Mouse (Mus musculus) megakaryocyte, embryonic 14.5 days (primary cell): Measurements from ENCODE around the gene Inava. TPM values are rescaled to one million over a fixed set of nuclear protein-coding genes. Genes with fewer than 3 reads are reported as not detected.
A peak's percentile ranks its signal among the peaks of the same experiment; 100 is the strongest.

Source experiments
- H3K27me3 ChIP-seq: replicated peaks from 2 replicates; pipeline ENCODE3; 2012; ENCODE audit warnings: inconsistent platforms
- H3K36me3 ChIP-seq: replicated peaks from 2 replicates; pipeline ENCODE3; 2012; ENCODE audit warnings: low read length, inconsistent platforms, mixed read lengths
- H3K4me1 ChIP-seq: 2 replicates; pipeline ENCODE4 v1.6.1; 2012; ENCODE audit warnings: inconsistent platforms
- H3K4me3 ChIP-seq: replicated peaks from 2 replicates; pipeline ENCODE3; 2012; ENCODE audit warnings: moderate library complexity, mild to moderate bottlenecking, inconsistent platforms
- H3K9me3 ChIP-seq: 2 replicates; pipeline ENCODE4 v1.6.1; 2012; ENCODE audit warnings: inconsistent platforms
- FLI1 ChIP-seq: IDR thresholded peaks from 2 replicates; pipeline ENCODE4 v1.6.1; 2012; ENCODE audit warnings: low read length, inconsistent platforms, mixed read lengths
- GATA1 ChIP-seq: IDR thresholded peaks from 3 replicates; pipeline ENCODE4 v1.6.1; 2012; ENCODE audit warnings: mixed read lengths, low read length, inconsistent platforms, borderline replicate concordance
- polyA plus RNA-seq: library from polyadenylated mRNA; stranded (reverse); fragments of >175 nt; gene quantifications from 2 replicates; pipeline ENCODE4 v1.2.3, GENCODE M21; 2012; ENCODE audit warnings: low replicate concordance; ENCODE audit not compliant: insufficient read depth

Gene Inava
- polyA plus RNA-seq, 1 experiment, result not detected

DNA sequence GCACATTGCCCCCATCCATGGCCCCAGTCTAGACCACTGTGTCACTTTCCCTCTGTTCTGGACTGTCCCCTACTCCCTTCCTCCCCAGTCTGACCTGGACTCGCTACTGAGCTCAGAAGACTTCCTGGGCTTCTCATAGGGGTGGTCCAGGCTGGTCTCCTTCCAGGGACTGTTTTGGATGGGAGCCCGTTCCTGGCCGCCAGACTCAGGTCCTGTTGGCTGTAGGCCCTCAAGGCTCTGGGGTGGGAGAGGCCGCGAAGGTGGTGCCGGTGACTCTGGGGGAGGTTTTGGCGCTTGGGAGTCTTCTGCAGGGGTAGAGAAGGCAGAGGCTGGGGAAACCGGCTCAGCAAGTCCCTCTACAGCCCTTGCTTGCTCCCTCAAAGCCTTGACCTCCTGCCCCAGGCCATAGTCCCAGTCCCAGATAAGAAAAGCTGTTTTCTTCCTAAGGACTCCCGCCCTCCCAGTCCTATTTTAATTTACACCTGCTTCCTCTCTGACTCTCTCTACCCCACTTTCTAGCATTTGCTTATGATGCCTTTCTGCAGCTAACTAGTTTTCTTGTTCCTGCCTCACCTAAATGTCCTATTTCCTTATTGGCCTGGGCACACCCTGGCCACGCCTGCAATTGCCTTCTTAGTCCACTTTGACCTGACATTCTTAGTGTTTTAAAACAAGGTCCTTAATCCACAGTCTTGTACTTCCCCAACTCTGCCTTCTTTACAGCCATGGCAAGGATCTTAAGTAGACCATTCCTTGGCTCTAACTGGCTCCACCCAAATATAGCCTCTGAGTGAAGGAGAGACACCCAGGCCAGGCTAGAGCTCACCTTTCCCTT lies 13.8 kb downstream of the Inava start:
- TF ChIP-seq FLI1 (no peak), GATA1 (no peak)
- Histone ChIP-seq H3K9me3 (no peaks in the 10 kb centered on the region), H3K4me3 (no peak overlapping the region), H3K27me3 (peaks cover 75% of the 10 kb centered on the region), H3K36me3 (no peaks in the 10 kb centered on the region), H3K4me1 (0 out of 2 replicates have a peak, but pooled peaks cover 3% of the 10 kb centered on the region)

DNA sequence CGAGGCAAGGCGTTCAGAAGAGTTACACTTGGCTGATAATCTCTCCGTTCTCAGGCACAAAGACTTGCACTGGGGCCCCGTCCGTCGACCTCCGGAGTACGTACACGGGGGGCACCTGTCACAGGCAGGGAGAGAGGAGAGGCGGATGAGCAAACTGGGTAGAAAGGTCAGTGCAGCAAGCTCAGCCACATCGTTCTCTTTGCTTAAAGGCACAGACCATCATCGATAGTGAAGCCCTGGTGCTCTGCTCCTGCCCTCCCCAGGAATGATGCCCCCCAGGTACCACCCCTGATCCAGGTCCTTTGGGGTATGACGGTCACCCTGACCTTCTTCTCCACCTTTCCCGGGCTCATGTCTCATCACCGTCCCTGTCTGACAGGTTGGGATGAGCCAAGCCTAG lies 19.8 kb downstream of the Inava start:
- H3K9me3 ChIP-seq, result no peaks in the 10 kb centered on the region

DNA sequence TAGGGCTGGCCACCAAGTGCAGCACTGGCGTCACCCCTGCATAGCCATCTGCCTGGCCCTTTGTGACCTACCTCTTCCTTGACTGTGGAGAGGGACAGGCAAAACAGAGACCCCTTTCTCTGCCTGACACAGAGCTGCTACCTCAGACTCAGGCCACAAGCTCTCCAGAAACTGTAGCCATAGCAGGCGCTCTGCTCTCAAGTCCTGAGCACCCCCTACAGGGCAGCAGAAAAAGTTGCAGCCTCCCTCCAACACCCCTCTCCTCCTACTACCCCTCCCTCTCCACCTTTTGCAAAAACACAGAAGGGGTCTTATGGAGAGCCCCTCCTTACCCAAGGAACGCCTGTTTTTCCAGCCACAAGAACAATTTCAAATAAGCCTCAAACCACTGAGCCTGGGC lies 21.3 kb downstream of the Inava start, which contains the start of gene Mroh3:
Mroh3 (minus strand) TSS at position 26 of the 400 bp plus-strand sequence.
- Histone ChIP-seq H3K27me3 (peaks cover 50% of the 10 kb centered on the region), H3K9me3 (no peaks in the 10 kb centered on the region), H3K4me1 (no peaks in the 10 kb centered on the region), H3K36me3 (no peaks in the 10 kb centered on the region), H3K4me3 (no peak within 1 kb of the TSS)
- TF ChIP-seq GATA1, result no peak
- no peak for TF ChIP-seq FLI1

More for the DNA sequence above, 19.8 kb downstream of the Inava start:
- H3K4me1 ChIP-seq, result 0 out of 2 replicates have a peak, but pooled peaks cover 3% of the 10 kb centered on the region
- peaks cover 44% of the 10 kb centered on the region for H3K27me3 ChIP-seq
- no peak overlapping the region for H3K4me3 ChIP-seq
- H3K36me3 ChIP-seq, result no peaks in the 10 kb centered on the region
- TF ChIP-seq FLI1 (no peak), GATA1 (no peak)

DNA sequence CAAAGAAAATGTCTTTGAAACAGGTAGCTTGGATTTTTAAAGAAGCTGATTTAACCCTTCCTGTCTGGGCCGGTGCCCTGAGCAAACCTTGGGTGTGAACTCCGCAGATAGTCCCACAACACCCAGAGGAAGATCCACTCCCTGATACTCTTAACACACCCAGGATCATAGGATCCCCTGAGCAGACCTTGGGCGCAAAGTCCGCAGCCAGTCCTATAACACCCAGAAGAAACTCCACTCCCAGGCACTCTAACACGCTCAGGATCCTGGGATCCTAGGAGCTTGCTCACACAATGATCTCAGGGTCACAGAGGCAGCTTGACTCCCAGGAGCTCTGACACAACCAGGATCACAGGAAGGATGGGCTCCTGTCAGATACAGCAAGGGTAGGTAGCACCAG lies 44.0 kb downstream of the Inava start:
- Histone ChIP-seq H3K9me3 (no peaks in the 10 kb centered on the region), H3K36me3 (no peaks in the 10 kb centered on the region), H3K4me1 (no peaks in the 10 kb centered on the region), H3K4me3 (no peak overlapping the region), H3K27me3 (peaks cover 62% of the 10 kb centered on the region)
- TF ChIP-seq FLI1 (no peak), GATA1 (no peak)

DNA sequence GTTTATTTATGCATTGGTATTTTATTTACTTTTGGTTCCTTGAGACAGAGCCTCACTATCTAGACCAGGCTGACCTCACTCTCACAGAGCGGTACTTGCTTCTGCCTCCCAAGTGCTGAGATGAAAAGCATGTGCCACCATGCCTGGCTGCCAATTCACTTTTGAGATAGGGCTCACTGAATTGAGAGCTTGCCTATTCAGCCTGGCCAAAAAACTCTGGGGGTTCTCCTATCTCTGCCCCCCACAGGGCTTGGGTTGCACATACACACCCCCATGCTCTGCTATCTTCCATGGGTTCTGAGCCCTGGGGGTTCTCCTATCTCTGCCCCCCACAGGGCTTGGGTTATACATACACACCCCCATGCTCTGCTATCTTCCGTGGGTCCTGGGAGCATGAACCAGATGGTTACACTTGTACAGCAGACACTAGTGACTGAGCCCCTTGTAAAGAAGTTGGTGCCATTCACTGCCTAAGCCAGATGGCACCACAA lies 54.5 kb downstream of the Inava start:
- H3K9me3 ChIP-seq, result no peaks in the 10 kb centered on the region
- H3K27me3 ChIP-seq, result peaks cover 28% of the 10 kb centered on the region
- H3K4me3 ChIP-seq, result no peak overlapping the region
- TF ChIP-seq GATA1 (no peak), FLI1 (no peak)
- peaks cover 36% of the 10 kb centered on the region for H3K4me1 ChIP-seq
- peaks cover 39% of the 10 kb centered on the region for H3K36me3 ChIP-seq

DNA sequence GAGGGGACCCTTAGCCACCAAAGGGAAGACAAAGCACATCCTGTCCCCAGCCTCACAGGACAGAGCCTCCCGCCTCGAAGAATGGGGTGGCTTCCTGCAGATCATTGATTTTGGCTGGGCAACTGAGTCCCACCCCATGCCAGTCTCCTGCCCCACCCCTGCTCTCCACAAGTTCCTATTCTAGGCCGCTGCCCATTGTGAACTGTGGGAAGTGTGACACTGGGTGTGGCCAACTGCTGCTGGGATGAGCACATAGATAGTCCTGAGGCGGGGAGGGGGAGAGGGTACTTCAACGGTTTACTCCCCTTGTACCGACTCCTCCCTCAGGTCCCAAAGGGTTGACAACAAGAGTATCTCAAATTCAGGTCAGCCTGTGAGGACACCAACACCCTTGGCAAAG lies 55.3 kb downstream of the Inava start:
- Histone ChIP-seq H3K36me3 (peaks cover 47% of the 10 kb centered on the region), H3K4me1 (peaks cover 42% of the 10 kb centered on the region), H3K27me3 (peaks cover 20% of the 10 kb centered on the region), H3K4me3 (no peak overlapping the region), H3K9me3 (no peaks in the 10 kb centered on the region)
- TF ChIP-seq GATA1 (no peak), FLI1 (no peak)

DNA sequence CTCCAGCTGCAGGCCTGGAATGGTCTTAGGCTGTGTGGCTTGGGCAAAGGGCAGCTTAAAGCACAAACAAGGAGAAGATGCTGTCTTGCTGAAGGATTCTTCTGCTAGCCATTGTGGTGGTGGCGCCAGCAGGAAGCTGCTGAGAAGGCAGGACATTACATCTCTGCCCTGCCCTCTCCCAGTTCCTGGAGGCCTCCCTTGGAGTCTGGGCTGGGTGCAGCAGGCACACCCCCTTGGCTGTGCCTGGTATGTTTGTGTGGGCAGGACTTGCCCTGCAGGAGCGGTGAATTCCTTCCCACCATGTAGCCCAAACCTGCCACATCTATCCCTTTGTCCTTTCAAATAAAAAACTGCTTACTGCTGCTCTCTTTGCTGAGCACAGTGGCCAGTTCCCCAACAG lies 57.0 kb downstream of the Inava start:
- peaks cover 64% of the 10 kb centered on the region for H3K36me3 ChIP-seq
- TF ChIP-seq FLI1, result no peak
- TF ChIP-seq GATA1, result no peak
- no peaks in the 10 kb centered on the region for H3K9me3 ChIP-seq
- peaks cover 6% of the 10 kb centered on the region for H3K27me3 ChIP-seq
- peaks cover 53% of the 10 kb centered on the region for H3K4me1 ChIP-seq
- no peak overlapping the region for H3K4me3 ChIP-seq

DNA sequence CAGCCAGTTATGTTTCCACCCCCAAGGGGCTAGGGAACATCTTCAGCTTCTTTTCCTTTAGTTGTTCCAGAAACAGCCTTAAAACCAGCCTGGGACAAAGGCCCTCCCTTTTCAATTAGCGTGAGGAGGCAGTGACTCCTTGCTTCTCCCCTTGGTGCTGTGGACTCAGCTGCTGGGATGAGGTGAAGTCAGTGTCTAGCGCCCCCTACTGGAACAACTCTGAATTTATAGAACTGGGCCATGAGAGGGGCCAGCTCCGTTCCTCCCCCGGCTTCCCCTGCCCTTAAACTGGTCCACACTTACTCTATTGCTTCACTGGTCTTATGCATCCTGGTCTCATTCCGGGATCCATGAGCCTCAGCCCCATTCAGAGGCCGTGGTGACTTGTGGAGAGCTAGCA lies 58.9 kb downstream of the Inava start:
- H3K36me3 ChIP-seq, result peaks cover 83% of the 10 kb centered on the region

DNA sequence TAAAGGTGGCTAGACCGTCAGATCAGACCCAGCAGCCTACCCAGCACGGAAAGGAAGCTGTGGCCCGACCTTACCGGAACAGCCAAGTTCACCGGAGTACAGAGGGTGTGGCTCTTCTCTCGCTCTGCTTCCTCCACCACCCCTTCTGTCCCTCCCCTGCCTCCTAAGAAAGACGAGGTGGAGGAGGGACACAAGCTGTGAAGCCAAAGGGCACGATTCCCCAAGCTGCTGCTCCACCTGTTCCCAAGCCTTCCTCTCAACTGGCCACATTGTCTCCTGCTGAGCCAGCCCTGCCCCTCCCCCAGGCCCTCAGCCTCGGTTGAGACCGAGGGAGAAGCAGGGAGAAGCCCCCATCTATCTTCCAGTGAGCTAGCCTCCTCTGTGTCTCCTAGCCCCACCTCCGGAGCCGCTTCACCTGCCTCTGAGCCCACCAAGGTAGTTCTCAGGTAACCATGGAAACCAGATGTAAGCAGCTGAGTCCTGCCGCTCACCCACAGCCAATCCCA lies 59.9 kb downstream of the Inava start:
- TF ChIP-seq FLI1 (no peak), GATA1 (no peak)
- Histone ChIP-seq H3K27me3 (no peaks in the 10 kb centered on the region), H3K4me3 (peak overlapping the region; percentile 34), H3K4me1 (peaks cover 48% of the 10 kb centered on the region), H3K9me3 (no peaks in the 10 kb centered on the region), H3K36me3 (peaks cover 93% of the 10 kb centered on the region)

More for the DNA sequence above, 58.9 kb downstream of the Inava start:
- H3K9me3 ChIP-seq, result no peaks in the 10 kb centered on the region
- H3K27me3 ChIP-seq, result no peaks in the 10 kb centered on the region
- H3K4me1 ChIP-seq, result peaks cover 51% of the 10 kb centered on the region
- no peak for TF ChIP-seq FLI1
- no peak for TF ChIP-seq GATA1
- no peak overlapping the region for H3K4me3 ChIP-seq

DNA sequence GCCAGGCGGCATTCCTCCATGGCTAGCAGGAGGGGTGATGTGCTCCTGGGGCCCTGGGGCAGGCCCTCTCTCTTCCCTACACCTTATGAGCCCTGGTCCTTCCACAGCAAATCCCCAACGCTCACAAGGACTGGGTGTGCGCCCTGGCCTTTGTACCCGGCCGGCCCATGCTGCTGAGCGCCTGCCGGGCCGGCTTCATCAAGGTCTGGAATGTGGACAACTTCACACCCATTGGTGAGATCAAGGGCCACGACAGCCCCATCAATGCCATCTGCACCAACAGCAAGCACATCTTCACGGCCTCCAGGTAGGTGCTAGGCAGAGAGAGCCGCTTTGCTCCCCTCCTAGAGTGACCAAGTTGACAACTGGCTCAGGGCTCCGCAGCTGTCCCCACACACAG lies 61.4 kb downstream of the Inava start:
- H3K4me3 ChIP-seq, result no peak overlapping the region
- peaks cover 35% of the 10 kb centered on the region for H3K4me1 ChIP-seq
- peaks cover 100% of the 10 kb centered on the region for H3K36me3 ChIP-seq
- H3K27me3 ChIP-seq, result no peaks in the 10 kb centered on the region
- no peaks in the 10 kb centered on the region for H3K9me3 ChIP-seq
- TF ChIP-seq FLI1 (no peak), GATA1 (no peak)
